Mouse (Mus musculus) megakaryocyte-erythroid progenitor cell, adult 5 weeks (primary cell): Measurements from ENCODE around the gene Gm21988. TPM values are rescaled to one million over a fixed set of nuclear protein-coding genes. Genes with fewer than 3 reads are reported as not detected.

ENCODE experiments used
- polyA plus RNA-seq: library from polyadenylated mRNA; stranded (reverse); fragments of >175 nt; gene quantifications from 2 replicates; pipeline ENCODE4 v1.2.3, GENCODE M21; 2012

Gene Gm21988
- 10.8 and 13.6 TPM in 2 replicates for polyA plus RNA-seq

GRCm38 (mm10) chr11:70239541-70240279 is at the start of gene Gm21988, which contains the start of gene Rnasek:
Gm21988 (minus strand) TSS chr11:70239830.
Rnasek (minus strand) TSS chr11:70239842.

DNA sequence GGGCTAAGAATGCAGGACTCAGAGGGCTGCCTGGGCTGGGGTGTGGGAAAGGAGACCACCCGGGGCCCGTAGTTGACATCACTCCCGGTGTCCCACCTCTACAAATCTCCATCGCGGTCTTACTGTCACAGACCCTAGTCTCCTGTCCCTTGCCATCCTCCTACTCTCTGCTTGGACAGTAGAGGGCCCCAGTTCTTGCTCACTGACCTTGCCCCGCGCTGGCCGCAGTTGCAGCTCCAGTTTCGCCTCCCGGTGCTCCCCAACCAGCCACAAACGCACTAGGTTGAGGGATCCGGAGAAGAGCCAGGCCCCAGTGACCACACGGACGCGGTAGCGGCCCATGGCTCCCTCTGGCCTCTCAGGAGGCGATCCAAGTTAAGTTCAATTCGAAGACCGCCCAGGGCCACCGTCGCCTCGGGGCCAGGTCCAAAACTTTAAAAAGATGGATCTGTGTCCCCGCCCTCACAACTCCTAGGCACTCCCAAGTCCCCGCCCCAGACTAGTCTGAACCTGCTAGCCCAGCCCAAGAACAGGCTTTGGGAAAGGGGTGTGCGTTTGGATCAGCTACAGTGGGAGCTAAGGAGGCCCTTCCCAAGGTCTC is 15.4 kb upstream of the Gm21988 start, which contains the start of gene Alox12:
Gene Alox12, minus strand, starts transcription at position 423 of the 601 bp plus-strand sequence.

DNA sequence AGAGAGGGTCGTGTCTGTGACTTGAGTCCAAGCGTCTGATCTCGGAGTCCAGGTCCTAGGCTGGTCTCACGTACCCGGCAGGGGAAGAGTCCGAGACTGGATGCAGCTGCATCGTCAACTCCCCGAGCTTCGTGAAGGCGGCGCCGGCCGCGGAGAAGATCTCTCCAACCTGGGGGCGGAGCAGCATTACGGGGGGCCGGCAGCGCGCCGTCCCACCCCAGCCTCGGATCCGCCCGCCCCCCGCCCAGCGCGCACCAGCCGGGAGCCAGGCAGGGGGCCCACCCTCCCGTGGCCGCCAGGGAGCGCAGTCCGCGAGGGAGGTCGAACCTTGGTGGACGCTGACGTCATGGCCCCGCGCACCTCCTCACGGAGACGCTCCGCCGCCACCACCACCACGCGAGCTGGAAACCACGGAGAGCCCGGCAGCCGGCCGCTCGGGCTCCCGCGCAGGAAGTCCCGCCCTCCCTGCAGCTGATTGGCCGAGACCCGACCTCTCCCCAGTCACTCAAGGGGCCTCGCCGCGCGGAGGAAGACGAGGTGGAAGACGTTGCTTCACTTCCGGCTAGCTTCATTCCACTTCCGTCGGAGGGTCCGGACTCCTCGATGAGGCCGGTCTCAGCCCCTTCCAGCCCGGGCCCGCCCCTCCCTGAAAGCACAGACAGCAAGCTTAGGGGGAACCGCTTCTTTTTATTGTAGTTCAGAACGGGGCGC is 2.0 kb downstream of the Gm21988 start, which contains the start of gene 0610010K14Rik:
Gene 0610010K14Rik, minus strand, starts transcription at position 458 of the 711 bp plus-strand sequence.

DNA sequence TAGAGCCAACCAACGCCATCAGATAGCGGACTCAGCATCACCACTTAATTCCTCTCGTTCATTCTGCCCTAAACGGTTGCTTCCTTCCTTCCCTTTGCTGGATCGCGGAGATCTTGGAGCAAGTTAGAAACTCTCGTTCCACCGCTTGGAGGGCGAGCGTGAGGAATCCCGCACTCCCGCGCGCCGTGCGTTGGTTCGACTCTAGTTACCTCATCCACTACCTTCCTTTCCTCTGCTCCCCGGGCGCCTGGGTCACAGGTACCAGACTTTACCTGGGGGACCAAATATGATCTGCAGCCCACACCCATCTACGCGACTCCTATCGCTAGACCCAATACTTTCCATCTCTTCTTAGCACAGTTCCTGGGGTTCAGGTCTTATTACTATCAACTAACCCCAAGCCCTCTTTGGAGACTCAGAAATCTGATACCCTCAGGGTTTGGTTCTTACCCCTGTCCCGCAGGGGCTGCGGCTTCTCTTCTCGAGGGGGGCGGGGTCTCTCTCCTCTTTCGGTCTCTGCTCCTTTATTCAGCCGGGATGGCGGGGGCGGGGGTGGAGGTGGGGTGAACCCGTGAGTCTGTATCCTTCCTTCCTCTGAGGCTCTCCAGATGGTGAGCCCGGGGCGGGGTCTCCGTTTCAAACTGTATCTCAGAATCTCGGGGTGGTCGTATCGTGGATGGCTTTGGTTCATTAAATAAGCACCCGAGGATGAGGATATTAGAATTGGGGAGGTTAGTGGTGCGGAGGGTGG is 10.2 kb downstream of the Gm21988 start, which contains the start of gene Bcl6b:
Gene Bcl6b, minus strand, starts transcription at position 539 of the 751 bp plus-strand sequence.

DNA sequence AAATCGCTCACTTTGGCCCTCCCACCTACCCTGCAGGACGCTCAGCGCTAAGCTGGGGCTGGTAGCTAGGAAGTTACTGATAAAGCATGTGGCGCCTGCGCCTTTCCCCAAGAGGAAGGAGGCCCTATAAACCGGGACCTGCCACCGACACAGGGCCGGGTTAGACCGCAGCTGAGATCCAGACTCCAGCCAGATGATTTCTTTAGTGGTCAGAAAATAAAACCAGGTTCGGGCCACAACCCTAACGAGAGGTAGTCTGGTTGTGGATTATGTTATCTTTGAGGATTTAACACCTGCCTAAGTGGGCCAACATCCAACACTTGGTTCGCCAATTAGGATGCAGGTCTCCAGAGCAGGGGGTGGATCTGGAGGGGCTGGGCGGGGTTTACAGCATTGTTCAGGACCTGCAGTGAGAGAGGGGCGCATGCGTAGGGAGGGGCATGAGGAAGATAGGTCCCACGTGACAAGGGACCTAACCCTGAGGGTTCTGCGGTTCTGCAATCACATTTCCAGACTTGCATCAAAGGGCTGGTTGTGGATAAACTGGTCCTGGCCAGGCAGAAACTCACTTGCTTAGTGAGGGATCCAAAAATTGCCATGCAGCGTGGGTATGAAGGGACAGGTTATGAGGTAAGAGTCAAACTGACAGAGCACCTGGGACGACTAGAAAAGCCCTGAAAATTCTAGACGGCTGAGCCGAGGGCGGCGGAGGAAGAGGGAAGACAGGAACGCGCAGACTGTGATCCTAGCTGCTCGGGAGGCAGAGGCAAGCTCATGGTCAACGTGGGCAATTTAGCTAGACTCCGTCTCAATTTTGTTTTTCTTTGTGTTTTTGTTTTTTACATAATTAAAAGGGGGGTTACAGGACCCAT is 18.7 kb downstream of the Gm21988 start, which contains the start of gene Slc16a13:
Gene Slc16a13, minus strand, starts transcription at position 334 of the 872 bp plus-strand sequence.

DNA sequence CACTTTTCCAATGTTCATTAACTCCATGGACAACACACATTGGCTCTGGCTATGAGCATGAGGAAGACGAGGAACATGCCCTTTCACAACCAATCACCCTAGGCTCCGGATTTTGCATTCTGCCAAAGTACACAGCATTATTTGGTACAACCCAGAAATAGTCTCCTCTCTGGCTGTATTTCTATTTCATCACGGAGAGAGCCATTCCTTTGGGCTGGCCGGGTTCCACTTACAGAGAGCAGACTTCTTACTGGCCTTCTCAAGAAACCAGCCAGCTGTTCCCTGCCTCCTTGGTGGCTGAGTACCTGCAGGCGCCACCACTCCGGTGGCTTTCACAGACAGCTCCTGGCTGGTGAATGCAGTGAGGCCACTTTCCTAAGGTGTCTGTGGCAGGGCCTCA is 27.2 kb downstream of the Gm21988 start, which contains the start of gene Slc16a11:
Gene Slc16a11, plus strand, starts transcription at position 330 of the 400 bp plus-strand sequence.

Other genes starting within 250 kb of the Gm21988 start
- gene Gabarap, start 248.7 kb downstream of the Gm21988 start, polyA plus RNA-seq: 379 and 448 TPM in 2 replicates
- 73.1 and 84.1 TPM in 2 replicates for gene Phf23, start 244.1 kb downstream of the Gm21988 start, polyA plus RNA-seq
- gene Dvl2, start 239.2 kb downstream of the Gm21988 start, polyA plus RNA-seq: 50.0 and 50.7 TPM in 2 replicates
- gene Acadvl, start 224.4 kb downstream of the Gm21988 start, polyA plus RNA-seq: 22.8 and 23.6 TPM in 2 replicates
- gene Dlg4, start 222.9 kb downstream of the Gm21988 start, polyA plus RNA-seq: 22.0 and 24.1 TPM in 2 replicates
- gene Asgr1, start 185.7 kb downstream of the Gm21988 start, polyA plus RNA-seq: not detected in 2 replicates
- 0.37 and 0.61 TPM in 2 replicates for gene Asgr2, start 147.2 kb downstream of the Gm21988 start, polyA plus RNA-seq
- gene Mgl2, start 109.5 kb downstream of the Gm21988 start, polyA plus RNA-seq: 2.7 and 3.7 TPM in 2 replicates
- 0.88 and 1.1 TPM in 2 replicates for gene Clec10a, start 83.6 kb downstream of the Gm21988 start, polyA plus RNA-seq
- gene Slc16a11, start 27.1 kb downstream of the Gm21988 start, polyA plus RNA-seq: 1.4 and 5.3 TPM in 2 replicates
- gene Slc16a13, start 18.8 kb downstream of the Gm21988 start, polyA plus RNA-seq: 5.9 and 7.7 TPM in 2 replicates
- 0.66 and 0.68 TPM in 2 replicates for gene Bcl6b, start 10.0 kb downstream of the Gm21988 start, polyA plus RNA-seq
- gene 0610010K14Rik, start 1.9 kb downstream of the Gm21988 start, polyA plus RNA-seq: 141 and 144 TPM in 2 replicates
- gene Rnasek, start within 50 bp of the Gm21988 start, polyA plus RNA-seq: 132 and 186 TPM in 2 replicates
- gene Alox12, start 15.5 kb upstream of the Gm21988 start, polyA plus RNA-seq: 0.05 and 0.17 TPM in 2 replicates
- gene Alox12e, start 82.8 kb upstream of the Gm21988 start, polyA plus RNA-seq: 0.18 and 0.60 TPM in 2 replicates
- 0.28 and 0.83 TPM in 2 replicates for gene Alox15, start 112.2 kb upstream of the Gm21988 start, polyA plus RNA-seq
- 62.0 and 64.7 TPM in 2 replicates for gene Pelp1, start 170.2 kb upstream of the Gm21988 start, polyA plus RNA-seq
- 349 and 402 TPM in 2 replicates for gene Arrb2, start 192.8 kb upstream of the Gm21988 start, polyA plus RNA-seq
- 24.9 and 28.5 TPM in 2 replicates for gene Med11, start 212.1 kb upstream of the Gm21988 start, polyA plus RNA-seq
- 0.09 and 0.15 TPM in 2 replicates for gene Zmynd15, start 219.6 kb upstream of the Gm21988 start, polyA plus RNA-seq
- gene Cxcl16, start 220.2 kb upstream of the Gm21988 start, polyA plus RNA-seq: 1.6 and 1.8 TPM in 2 replicates